Mouse (Mus musculus): ENCODE results near the gene Bnip2. TPM values are rescaled to one million over a fixed set of nuclear protein-coding genes. Genes with fewer than 3 reads are reported as not detected.
A peak's percentile ranks its signal among the peaks of the same experiment; 100 is the strongest.

Bnip2 gene
- 97.8 and 100 TPM in 2 replicates for total RNA-seq (2021)
- long read RNA-seq, experiment 1, transcript Bnip2-202 (10 exons, 2,328 nt): minor isoform, 59 of 172 reads
- long read RNA-seq, experiment 1, transcript Bnip2-201 (11 exons, 2,464 nt): major isoform, 87 of 172 reads
- long read RNA-seq, experiment 1, partial matches to known transcripts: 6 of 172 reads
- long read RNA-seq, experiment 1, other reads (novel, unspliced or antisense): 20 of 172 reads
- long read RNA-seq, experiment 2, transcript Bnip2-202 (10 exons, 2,328 nt): minor isoform, 35 of 108 reads
- long read RNA-seq, experiment 2, transcript Bnip2-201 (11 exons, 2,464 nt): major isoform, 55 of 108 reads
- long read RNA-seq, experiment 2, partial matches to known transcripts: 1 of 108 reads
- long read RNA-seq, experiment 2, other reads (novel, unspliced or antisense): 16 of 108 reads

GRCm38 (mm10) chr9:69989303-69990121 is at the start of gene Bnip2:
TSS of gene Bnip2 (plus strand) at chr9:69989466.
- peak; percentile 98 for DNase-seq

GRCm38 (mm10) chr9:69940839-69941490 is 48.3 kb upstream of the Bnip2 start:
- DNase-seq: peak; percentile 36

DNA sequence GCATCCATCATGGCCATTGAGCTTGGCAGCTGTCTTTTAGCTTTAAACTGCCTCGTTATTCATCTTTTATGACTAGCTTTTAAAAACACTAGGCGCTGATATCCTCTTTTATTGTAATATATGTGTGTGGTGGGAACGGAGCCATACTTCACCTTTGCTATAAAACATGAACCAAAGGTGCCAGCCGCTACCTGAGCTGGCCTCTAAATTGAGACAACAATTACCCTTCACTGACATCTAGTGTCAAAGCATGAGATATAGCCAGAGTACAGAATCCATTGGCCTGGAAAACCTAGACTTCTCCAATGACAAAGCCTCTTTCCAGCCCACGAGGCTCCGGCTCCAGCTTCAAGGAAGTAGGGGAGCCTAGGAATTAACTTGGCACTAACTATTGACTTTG is 47.7 kb upstream of the Bnip2 start:
- DNase-seq: no peak

- DNase-seq: peak; percentile 72
These were observed 40.3 kb upstream of the Bnip2 start for GRCm38 (mm10) chr9:69948964-69949363.

- peak; percentile 50 for DNase-seq
These were observed 39.6 kb upstream of the Bnip2 start for GRCm38 (mm10) chr9:69949641-69950040.

GRCm38 (mm10) chr9:69961007-69961406 is 28.3 kb upstream of the Bnip2 start:
- no peak for DNase-seq

DNA sequence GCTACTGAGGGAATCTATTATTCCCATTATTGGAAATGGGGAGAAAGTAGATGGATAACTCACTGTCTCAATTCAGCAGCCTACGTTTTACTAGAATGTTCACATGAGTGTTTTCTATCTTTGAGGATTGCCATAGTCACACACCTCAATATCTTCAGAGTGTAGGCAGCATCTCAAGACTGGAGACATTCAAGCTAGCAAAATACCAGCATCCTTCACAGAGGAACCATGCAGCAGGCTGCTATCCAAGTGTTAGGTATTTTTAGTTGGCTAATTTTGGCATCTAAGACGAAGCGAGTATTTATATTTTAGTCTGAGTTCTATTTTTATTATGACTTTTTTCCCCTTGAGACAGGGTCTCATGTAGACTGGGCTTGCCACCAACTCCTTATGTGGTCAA is 24.9 kb upstream of the Bnip2 start:
- DNase-seq: no peak

DNA sequence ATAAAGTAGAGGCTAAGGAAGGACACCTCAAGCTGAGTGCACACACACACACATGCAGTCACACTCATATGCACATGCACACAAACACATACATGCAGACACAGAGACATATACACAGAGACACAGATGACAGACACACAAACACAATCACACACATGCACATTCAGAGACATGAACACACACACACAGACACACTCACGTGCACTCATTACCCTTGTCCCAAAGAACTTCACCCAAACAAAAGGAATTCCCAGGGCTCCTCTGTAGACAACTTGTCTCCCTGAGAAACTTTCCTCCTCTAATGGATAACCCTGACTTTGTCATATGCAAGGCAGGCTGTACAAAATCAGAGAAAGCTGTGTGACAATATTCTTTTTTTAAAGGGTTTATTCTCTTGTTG is 3.7 kb upstream of the Bnip2 start:
- no peak for DNase-seq

GRCm38 (mm10) chr9:69986063-69986462 is 3.2 kb upstream of the Bnip2 start:
- no peak for DNase-seq

DNA sequence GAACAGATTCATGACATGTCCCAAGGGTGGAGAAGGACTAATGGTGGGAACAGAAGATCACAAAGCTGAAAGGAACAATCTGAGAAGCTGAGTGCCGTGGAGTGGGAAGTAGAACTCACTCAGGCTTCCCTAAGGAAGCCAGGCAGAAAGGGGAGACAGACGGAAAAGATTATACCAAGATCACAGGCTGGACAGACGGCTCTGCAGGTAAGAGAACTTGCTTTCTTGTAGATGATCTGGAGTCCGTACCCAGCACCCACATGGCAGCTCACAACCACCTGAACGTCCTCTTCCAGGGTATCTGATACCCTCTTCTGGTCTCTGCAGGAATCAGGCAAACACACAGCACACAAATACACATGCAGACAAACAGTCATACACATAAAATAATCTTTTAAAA is 2.7 kb upstream of the Bnip2 start:
- DNase-seq: no peak

DNA sequence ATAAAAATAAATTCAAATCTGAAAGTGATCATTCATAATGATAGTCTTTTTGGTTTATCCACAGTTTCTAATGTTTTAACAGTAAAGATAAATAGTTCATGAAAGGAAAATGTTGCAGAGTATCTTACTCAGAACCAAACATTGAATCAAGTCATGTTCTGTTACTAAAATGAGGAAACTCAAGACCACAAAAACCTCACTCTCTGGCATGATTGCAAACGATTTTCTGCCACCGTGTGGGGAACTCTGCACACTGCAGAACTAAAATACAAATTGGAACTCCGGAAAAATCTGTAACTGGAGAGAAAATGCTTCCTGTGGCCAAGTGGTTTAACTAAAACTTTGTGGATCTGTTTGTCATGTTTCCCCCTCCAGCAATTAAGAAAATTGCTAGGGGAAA is 1.7 kb upstream of the Bnip2 start:
- peak; percentile 75 for DNase-seq

- DNase-seq: no peak
These were observed 462 bp upstream of the Bnip2 start for GRCm38 (mm10) chr9:69988706-69989302.

- DNase-seq: peak; percentile 13
These were observed 1.1 kb downstream of the Bnip2 start for GRCm38 (mm10) chr9:69990346-69990745.

DNA sequence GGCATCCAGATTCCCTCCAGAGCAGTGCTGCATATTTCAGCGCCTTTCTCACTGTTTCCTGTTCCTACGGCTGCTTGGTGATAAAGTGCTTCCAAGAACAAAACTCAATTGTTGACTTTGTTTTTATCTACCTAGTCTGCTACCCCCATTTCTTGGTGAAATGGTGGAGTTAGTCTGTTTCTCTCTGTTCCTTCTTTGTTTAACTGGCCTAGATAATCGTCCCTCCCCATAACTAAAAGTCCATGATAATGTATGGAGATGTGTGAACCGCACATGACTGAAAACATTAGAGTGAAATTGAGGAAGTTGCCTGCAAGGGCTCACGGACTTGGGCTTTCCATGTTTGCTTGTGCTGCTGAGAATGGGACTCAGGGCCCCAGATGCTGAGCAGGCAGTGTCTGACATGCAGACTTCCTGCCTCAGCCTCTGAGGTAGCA is 3.6 kb downstream of the Bnip2 start:
- no peak for DNase-seq

- DNase-seq: no peak
These were observed 4.2 kb downstream of the Bnip2 start for GRCm38 (mm10) chr9:69993479-69993878.

- DNase-seq: no peak
These were observed 5.3 kb downstream of the Bnip2 start for GRCm38 (mm10) chr9:69994547-69994946.

DNA sequence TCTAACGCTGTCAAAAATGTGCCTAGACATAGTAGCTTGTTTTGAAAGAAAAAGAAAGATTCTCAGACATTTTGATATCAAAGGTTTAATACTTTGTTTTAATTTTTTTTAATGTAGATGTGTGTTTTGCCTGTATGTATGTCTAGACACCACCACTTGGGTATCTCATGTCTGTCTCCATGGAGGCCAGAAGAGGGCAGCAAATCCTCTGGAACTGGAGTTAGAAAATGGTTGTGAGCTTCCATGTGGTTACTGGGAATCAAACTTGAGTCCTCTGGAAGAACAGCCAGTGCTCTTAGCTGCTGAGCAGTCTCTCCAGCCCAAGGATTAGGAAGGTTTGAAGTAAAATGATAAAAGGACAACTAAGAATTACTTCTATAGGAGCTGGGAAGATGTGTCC is 10.1 kb downstream of the Bnip2 start:
- no peak for DNase-seq

GRCm38 (mm10) chr9:70003516-70003915 is 14.2 kb downstream of the Bnip2 start:
- no peak for DNase-seq

DNA sequence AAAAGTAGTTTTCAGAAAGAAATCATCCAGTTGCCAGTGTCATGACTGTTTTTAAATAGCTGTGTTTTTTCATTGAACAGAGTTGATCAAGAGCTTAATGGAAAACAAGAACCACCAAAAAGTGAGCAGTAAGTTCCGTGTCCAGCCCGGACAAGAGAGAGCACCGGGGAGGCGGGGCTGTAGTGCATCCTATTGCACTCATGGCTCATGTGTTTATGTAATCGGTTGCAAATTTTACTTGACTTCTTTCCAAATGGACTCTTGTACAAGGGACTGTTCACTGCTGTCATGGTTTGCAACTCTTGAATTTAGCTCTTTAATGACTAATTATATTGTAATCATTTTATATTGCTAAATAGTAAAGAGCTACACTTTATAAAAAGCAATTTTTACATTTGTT is 17.7 kb downstream of the Bnip2 start:
- no peak for DNase-seq

DNA sequence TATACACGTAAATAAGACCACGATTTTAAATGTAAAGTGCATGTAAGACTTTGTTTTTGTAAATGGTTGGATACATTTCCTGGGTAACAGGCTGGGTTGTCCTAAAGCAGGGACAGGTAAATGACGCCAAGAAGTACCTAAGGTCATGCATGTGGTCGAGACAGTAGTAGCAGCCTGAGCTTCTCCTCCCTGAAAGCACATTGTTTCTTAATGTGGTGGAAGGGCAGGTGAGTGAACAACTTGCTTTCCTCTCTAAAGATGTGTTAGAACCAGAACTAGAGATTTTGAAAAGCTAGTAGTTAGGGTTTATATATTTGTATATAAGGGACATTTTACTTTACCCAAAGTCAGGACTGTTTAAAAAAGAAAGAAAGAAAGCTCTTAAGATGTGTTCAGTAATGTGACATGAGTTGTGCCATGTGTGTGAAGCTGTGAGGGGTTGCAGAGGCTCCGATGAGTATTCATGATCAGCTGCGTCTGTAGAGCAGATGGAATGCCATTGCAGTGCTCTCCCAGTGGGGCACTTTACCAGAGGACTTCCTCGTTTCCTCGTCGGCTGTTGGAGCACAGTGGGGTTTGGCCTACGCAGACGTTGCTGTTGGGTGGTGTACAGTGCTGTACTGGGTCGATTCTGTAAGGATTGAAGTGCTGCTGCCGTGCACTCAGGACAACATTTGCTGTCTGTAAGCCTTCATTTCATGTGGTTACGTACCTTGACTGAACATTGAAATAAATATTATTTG is 18.4 kb downstream of the Bnip2 start:
- DNase-seq: no peak

GRCm38 (mm10) chr9:70009754-70010304 is 20.6 kb downstream of the Bnip2 start:
- no peak for DNase-seq

Data from adrenal gland, postnatal 14 days (tissue).